Mouse (Mus musculus) thymus, postnatal 0 days (tissue): Measurements from ENCODE around the gene Fbxo10. TPM values are rescaled to one million over a fixed set of nuclear protein-coding genes. Genes with fewer than 3 reads are reported as not detected.
"Not testable (repeated sequence)": the region's sequence is repeated elsewhere in the genome, so short reads cannot be mapped to it uniquely, and the experiment has no call there.

ENCODE experiments used
- DNase-seq: peaks from one replicate; pipeline ENCODE4 v3.0.0-alpha.2; 2015; ENCODE audit warnings: low spot score
- polyA plus RNA-seq: library from polyadenylated mRNA; unstranded; fragments of >200 nt; fragmentation: Nextera tagmentation; extraction: Ambion mirVana; gene quantifications from 2 replicates; pipeline ENCODE4 v1.2.1, GENCODE M21; 2015

Fbxo10 gene
- polyA plus RNA-seq, 1 experiment from 2014 or later = 7.4 TPM

DNA sequence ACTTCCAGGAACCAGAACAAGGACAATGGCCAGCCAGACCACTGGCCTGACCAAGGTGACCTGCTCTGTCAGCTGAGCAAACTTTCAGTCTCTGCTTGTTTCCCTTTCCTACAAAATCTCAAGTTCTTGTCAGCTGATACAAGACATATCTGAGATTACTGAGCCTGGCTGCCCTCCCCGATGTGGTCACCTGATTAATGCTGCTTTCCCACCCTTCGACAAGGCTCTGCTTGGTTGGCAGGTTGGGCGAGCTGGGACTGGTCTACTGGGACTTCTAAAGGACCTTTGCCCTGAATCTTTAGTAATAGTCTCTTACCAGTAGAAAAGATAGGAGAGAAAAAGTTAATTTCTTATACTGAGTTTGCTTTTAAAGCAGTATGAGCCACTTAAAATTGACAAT lies 79.0 kb downstream of the Fbxo10 start:
- no peak for DNase-seq

GRCm38 (mm10) chr4:45000001-45000400 lies 84.4 kb downstream of the Fbxo10 start:
- no peak for DNase-seq

- DNase-seq = no peak
Observed at GRCm38 (mm10) chr4:44998071-44998470, 86.3 kb downstream of the Fbxo10 start.

- DNase-seq = no peak
Observed at GRCm38 (mm10) chr4:44994776-44995175, 89.6 kb downstream of the Fbxo10 start.

- DNase-seq = no peak
Observed at GRCm38 (mm10) chr4:44993847-44994246, 90.6 kb downstream of the Fbxo10 start.

- not testable (repeated sequence) for DNase-seq
Observed at GRCm38 (mm10) chr4:44993179-44993578, 91.2 kb downstream of the Fbxo10 start.

GRCm38 (mm10) chr4:44992330-44992729 lies 92.1 kb downstream of the Fbxo10 start:
- not testable (repeated sequence) for DNase-seq

- DNase-seq = no peak
Observed at GRCm38 (mm10) chr4:44990560-44990959, 93.8 kb downstream of the Fbxo10 start.

Other genes starting within 250 kb of the Fbxo10 start
- gene Grhpr, start 103.2 kb downstream of the Fbxo10 start, polyA plus RNA-seq = 37.6 and 39.1 TPM in 2 replicates
- gene Zbtb5, start 72.2 kb downstream of the Fbxo10 start, polyA plus RNA-seq = 15.9 TPM in 2 replicates
- 48.2 and 49.5 TPM in 2 replicates for gene Polr1e, start 66.0 kb downstream of the Fbxo10 start, polyA plus RNA-seq
- gene Tomm5, start 23.5 kb upstream of the Fbxo10 start, polyA plus RNA-seq = 308 and 318 TPM in 2 replicates
- 0.14 and 0.26 TPM in 2 replicates for gene Frmpd1, start 100.3 kb upstream of the Fbxo10 start, polyA plus RNA-seq
- gene Trmt10b, start 212.5 kb upstream of the Fbxo10 start, polyA plus RNA-seq = 18.2 and 18.3 TPM in 2 replicates